Mouse (Mus musculus) left cerebral cortex, adult 6 months (tissue): ENCODE measurements around the gene Nr2c2ap. TPM values are rescaled to one million over a fixed set of nuclear protein-coding genes. Genes with fewer than 3 reads are reported as not detected.

Experiments used
- long read RNA-seq, 2 experiments: library from polyadenylated mRNA; unstranded; transcript quantifications; one replicate each; pipeline ENCODE4 v2.0.0; 2019 to 2020
- polyA plus RNA-seq: library from polyadenylated mRNA; unstranded; fragments of <200 nt; fragmentation: Nextera tagmentation; gene quantifications from 2 replicates; pipeline ENCODE4 v1.2.3, GENCODE M21; 2021

Gene Nr2c2ap
- polyA plus RNA-seq, result 34.7 and 36.6 TPM in 2 replicates
- long read RNA-seq, experiment 1, transcript Nr2c2ap-201 (5 exons, 1,161 nt), result minor isoform, 8 of 48 reads
- long read RNA-seq, experiment 1, transcript Nr2c2ap-202 (4 exons, 1,078 nt), result major isoform, 29 of 48 reads
- long read RNA-seq, experiment 1, partial matches to known transcripts, result 1 of 48 reads
- long read RNA-seq, experiment 1, other reads (novel, unspliced or antisense), result 10 of 48 reads
- long read RNA-seq, experiment 2, transcript Nr2c2ap-201 (5 exons, 1,161 nt), result minor isoform, 6 of 41 reads
- long read RNA-seq, experiment 2, transcript Nr2c2ap-202 (4 exons, 1,078 nt), result major isoform, 29 of 41 reads
- long read RNA-seq, experiment 2, partial matches to known transcripts, result 1 of 41 reads
- long read RNA-seq, experiment 2, other reads (novel, unspliced or antisense), result 5 of 41 reads

GRCm38 (mm10) chr8:70131166-70131883, at the start of gene Nr2c2ap:
TSS of gene Nr2c2ap (plus strand) at chr8:70131333.

GRCm38 (mm10) chr8:70083285-70083684, 47.8 kb upstream of the Nr2c2ap start, which contains the start of gene Hapln4:
TSS of gene Hapln4 (plus strand) at chr8:70083457.

GRCm38 (mm10) chr8:70120667-70121066, 10.5 kb upstream of the Nr2c2ap start, which contains the start of gene Ncan:
TSS of gene Ncan (minus strand) at chr8:70120873.

GRCm38 (mm10) chr8:70139026-70139857, 8.1 kb downstream of the Nr2c2ap start, which contains the start of the genes Rfxank, Borcs8 and Mef2b:
TSS of gene Rfxank (minus strand) at chr8:70139154.
TSS of gene Borcs8 (plus strand) at chr8:70139499.
TSS of gene Mef2b (plus strand) at chr8:70139711.

GRCm38 (mm10) chr8:70172043-70172681, 41.0 kb downstream of the Nr2c2ap start, which contains the start of gene Tmem161a:
TSS of gene Tmem161a (plus strand) at chr8:70172356.

Other genes starting within 250 kb of the Nr2c2ap start
- 0.44 and 0.61 TPM in 2 replicates for gene Cilp2, start 243.6 kb upstream of the Nr2c2ap start, polyA plus RNA-seq
- 1.3 and 1.8 TPM in 2 replicates for gene Tssk6, start 229.1 kb upstream of the Nr2c2ap start, polyA plus RNA-seq
- gene Ndufa13, start 228.8 kb upstream of the Nr2c2ap start, polyA plus RNA-seq, result 625 and 699 TPM in 2 replicates
- 48.3 and 74.4 TPM in 2 replicates for gene Yjefn3, start 228.6 kb upstream of the Nr2c2ap start, polyA plus RNA-seq
- gene Gatad2a, start 134.9 kb upstream of the Nr2c2ap start, polyA plus RNA-seq, result 6.8 and 8.7 TPM in 2 replicates
- 24.8 and 37.2 TPM in 2 replicates for gene Mau2, start 88.6 kb upstream of the Nr2c2ap start, polyA plus RNA-seq
- gene Sugp1, start 88.5 kb upstream of the Nr2c2ap start, polyA plus RNA-seq, result 27.5 and 30.4 TPM in 2 replicates
- 0.18 TPM in 2 replicates for gene Tm6sf2, start 58.4 kb upstream of the Nr2c2ap start, polyA plus RNA-seq
- 54.9 and 60.9 TPM in 2 replicates for gene Hapln4, start 47.9 kb upstream of the Nr2c2ap start, polyA plus RNA-seq
- gene Ncan, start 10.5 kb upstream of the Nr2c2ap start, polyA plus RNA-seq, result 109 and 132 TPM in 2 replicates
- 12.7 and 15.3 TPM in 2 replicates for gene Rfxank, start 7.8 kb downstream of the Nr2c2ap start, polyA plus RNA-seq
- 121 and 136 TPM in 2 replicates for gene Borcs8, start 8.2 kb downstream of the Nr2c2ap start, polyA plus RNA-seq
- 0.36 and 0.38 TPM in 2 replicates for gene Mef2b, start 8.4 kb downstream of the Nr2c2ap start, polyA plus RNA-seq
- 22.7 and 26.0 TPM in 2 replicates for gene Tmem161a, start 41.0 kb downstream of the Nr2c2ap start, polyA plus RNA-seq
- gene Slc25a42, start 81.0 kb downstream of the Nr2c2ap start, polyA plus RNA-seq, result 9.4 and 11.1 TPM in 2 replicates
- gene Sugp2, start 102.9 kb downstream of the Nr2c2ap start, polyA plus RNA-seq, result 29.7 and 30.6 TPM in 2 replicates
- gene Armc6, start 103.1 kb downstream of the Nr2c2ap start, polyA plus RNA-seq, result 36.5 and 40.3 TPM in 2 replicates
- 2.0 and 6.7 TPM in 2 replicates for gene Homer3, start 151.5 kb downstream of the Nr2c2ap start, polyA plus RNA-seq
- 21.0 and 26.7 TPM in 2 replicates for gene Ddx49, start 171.2 kb downstream of the Nr2c2ap start, polyA plus RNA-seq
- 306 and 417 TPM in 2 replicates for gene Cope, start 171.2 kb downstream of the Nr2c2ap start, polyA plus RNA-seq
- gene Cers1, start 184.4 kb downstream of the Nr2c2ap start, polyA plus RNA-seq, result 86.2 and 92.0 TPM in 2 replicates
- gene Gdf1, start 198.5 kb downstream of the Nr2c2ap start, polyA plus RNA-seq, result 8.7 and 22.3 TPM in 2 replicates
- 4.3 and 7.7 TPM in 2 replicates for gene Upf1, start 221.9 kb downstream of the Nr2c2ap start, polyA plus RNA-seq
- gene Comp, start 242.2 kb downstream of the Nr2c2ap start, polyA plus RNA-seq, result 0.23 and 0.41 TPM in 2 replicates